Mouse (Mus musculus) C2C12 (cell line): Measurements from ENCODE around the gene Cts7. TPM values are rescaled to one million over a fixed set of nuclear protein-coding genes. Genes with fewer than 3 reads are reported as not detected.

ENCODE experiments used
- H3K27me3 ChIP-seq: one replicate; pipeline ENCODE4 v1.6.1; 2011; ENCODE audit not compliant: control insufficient read depth, insufficient read depth, insufficient read length
- H3K36me3 ChIP-seq: one replicate; pipeline ENCODE4 v1.6.1; 2011; ENCODE audit not compliant: control insufficient read depth, insufficient read depth
- H3K4me3 ChIP-seq: one replicate; pipeline ENCODE4 v1.5.1; 2011; ENCODE audit warnings: mild to moderate bottlenecking, control low read depth; ENCODE audit not compliant: poor library complexity, insufficient read depth, severe bottlenecking
- H3K79me2 ChIP-seq: one replicate; pipeline ENCODE4 v1.6.1; 2011; ENCODE audit not compliant: control insufficient read depth, insufficient read depth
- H3K79me3 ChIP-seq: one replicate; pipeline ENCODE4 v1.6.1; 2011; ENCODE audit warnings: low read depth, control low read depth
- H3ac ChIP-seq: one replicate; pipeline ENCODE3; 2011; ENCODE audit warnings: low read depth; ENCODE audit not compliant: control insufficient read depth, insufficient read length
- CEBPB ChIP-seq: IDR thresholded peaks from one replicate; pipeline ENCODE4 v1.6.1; 2011; ENCODE audit warnings: low read depth, mild to moderate bottlenecking, control low read depth, moderate library complexity
- CTCF ChIP-seq: IDR thresholded peaks from one replicate; pipeline ENCODE4 v1.5.1; 2011; ENCODE audit not compliant: control insufficient read depth, insufficient read depth, insufficient read length
- FOSL1 ChIP-seq: IDR thresholded peaks from one replicate; pipeline ENCODE4 v1.8.0; 2011; ENCODE audit warnings: mild to moderate bottlenecking, low read length; ENCODE audit not compliant: poor library complexity, insufficient read depth, severe bottlenecking
- MAX ChIP-seq: IDR thresholded peaks from one replicate; pipeline ENCODE4 v1.6.1; 2011; ENCODE audit warnings: mild to moderate bottlenecking, control low read depth
- MYOD1 ChIP-seq: IDR thresholded peaks from one replicate; pipeline ENCODE4 v1.6.1; 2011; ENCODE audit warnings: low read depth; ENCODE audit not compliant: control insufficient read depth, insufficient read length
- MYOG ChIP-seq: IDR thresholded peaks from one replicate; pipeline ENCODE4 v1.6.1; 2011; ENCODE audit not compliant: control insufficient read depth, insufficient read length; ENCODE audit errors: extremely low read depth
- USF1 ChIP-seq: IDR thresholded peaks from one replicate; pipeline ENCODE4 v1.6.1; 2011; ENCODE audit warnings: low read depth, mild to moderate bottlenecking, control low read depth, moderate library complexity
- long read RNA-seq, 2 experiments: library from polyadenylated mRNA; unstranded; transcript quantifications; one replicate each; pipeline ENCODE4 v2.0.0; 2019 to 2020
- microRNA-seq: library from miRNA; unstranded; fragments of <30 nt; microRNA quantifications from one replicate; pipeline ENCODE4, GENCODE M21; 2019; ENCODE audit warnings: borderline microRNAs expressed
- polyA plus RNA-seq: library from polyadenylated mRNA; unstranded; fragments of >200 nt; fragmentation: generic; extraction: Trizol; gene quantifications from one replicate; pipeline ENCODE4 v1.2.1, GENCODE M21; 2012; ENCODE audit warnings: missing spikeins

The Cts7 gene
- polyA plus RNA-seq = not detected
- long read RNA-seq, experiment 1 = 0 reads
- long read RNA-seq, experiment 2 = 0 reads

DNA sequence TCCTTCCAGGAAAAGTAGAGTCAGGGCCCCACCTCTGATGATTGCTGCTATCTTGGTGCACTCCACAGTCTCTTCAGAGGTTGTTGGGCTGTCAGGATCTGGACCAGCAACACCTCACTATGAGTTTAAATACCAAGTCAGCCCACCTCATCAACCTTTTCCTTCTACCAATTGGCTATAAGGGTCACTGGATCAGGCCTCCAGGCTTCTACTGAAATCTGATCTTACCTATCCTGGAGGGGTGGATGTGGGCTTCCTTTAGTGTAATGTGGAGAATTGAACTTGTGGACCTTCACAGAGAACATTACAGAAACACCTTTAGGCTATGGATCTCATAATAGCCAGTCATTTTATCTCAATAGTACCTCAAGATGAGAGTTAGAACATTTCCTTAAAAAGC is at the start of gene Cts7:
Cts7 (minus strand) TSS at position 101 of the 400 bp plus-strand sequence.
- Histone ChIP-seq H3K79me3 (no peaks in the 10 kb centered on the region), H3ac (no peak within 1 kb of the TSS), H3K36me3 (no peaks in the 10 kb centered on the region), H3K79me2 (no peaks in the 10 kb centered on the region), H3K27me3 (no peaks in the 10 kb centered on the region), H3K4me3 (no peak within 1 kb of the TSS)
- TF ChIP-seq FOSL1 (no peak), USF1 (no peak), MAX (no peak), CTCF (no peak), MYOD1 (no peak), MYOG (no peak), CEBPB (no peak)

Small RNA genes within 50 kb of the gene (microRNA-seq; reads per million reads assigned to microRNA genes)
- not detected for gene Gm27704

Other genes with a start within 250 kb of the Cts7 start
- not detected for gene Ctsr, start 193.9 kb downstream of the Cts7 start, polyA plus RNA-seq
- gene Cts6, start 154.8 kb downstream of the Cts7 start, polyA plus RNA-seq = not detected
- not detected for gene Cts8, start 102.8 kb downstream of the Cts7 start, polyA plus RNA-seq
- gene Gm49398, start 69.4 kb downstream of the Cts7 start, polyA plus RNA-seq = not detected
- not detected for gene Ctsm, start 183.6 kb upstream of the Cts7 start, polyA plus RNA-seq
- not detected for gene Gm49352, start 210.0 kb upstream of the Cts7 start, polyA plus RNA-seq
- gene Cts3, start 211.9 kb upstream of the Cts7 start, polyA plus RNA-seq = not detected